Mouse (Mus musculus) kidney, adult 18-20 months (tissue): Measurements from ENCODE around the gene Pts.
A peak's percentile ranks its signal among the peaks of the same experiment; 100 is the strongest.

ENCODE experiments used
- DNase-seq: peaks from one replicate; pipeline ENCODE4 v3.0.0; 2021

The Pts gene

DNA sequence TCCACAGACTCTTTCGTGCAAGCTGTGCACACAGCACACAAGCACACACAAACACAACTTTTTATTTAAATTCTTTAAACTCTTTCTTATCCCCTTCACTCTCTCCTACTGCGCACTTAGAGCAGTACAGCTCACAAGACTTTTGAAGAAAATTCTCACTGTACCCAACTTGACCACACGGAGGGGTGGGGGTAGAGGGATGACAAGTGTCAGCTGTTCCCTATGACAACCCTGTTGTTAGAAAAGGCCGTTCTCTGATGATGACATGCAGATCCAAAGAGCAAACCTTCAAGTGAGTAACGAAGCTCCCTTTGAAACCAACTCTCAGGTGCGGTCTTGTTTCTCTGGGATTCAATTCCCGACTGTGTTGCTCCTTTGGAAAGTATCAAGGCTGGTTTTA, 664 bp downstream of the Pts start:
- no peak for DNase-seq

DNA sequence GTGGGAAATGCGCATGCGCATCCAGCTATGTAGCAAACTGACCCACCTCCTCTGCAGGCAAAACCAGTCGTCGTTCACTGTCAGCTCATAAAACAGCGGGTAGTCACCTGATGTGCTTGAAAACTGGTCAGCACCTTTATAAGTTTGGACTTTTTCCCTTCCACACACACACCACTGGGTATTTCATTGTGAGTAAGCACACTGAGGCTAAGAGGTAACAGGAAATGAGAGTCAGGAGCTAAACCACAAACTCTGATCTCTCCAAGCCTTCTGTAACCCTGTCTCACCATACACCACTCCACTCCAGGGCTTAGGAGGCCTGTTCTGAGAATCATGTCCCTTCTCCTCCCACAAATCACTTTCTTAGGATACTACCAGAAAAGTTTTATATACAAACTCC, 2.9 kb downstream of the Pts start:
- no peak for DNase-seq

DNA sequence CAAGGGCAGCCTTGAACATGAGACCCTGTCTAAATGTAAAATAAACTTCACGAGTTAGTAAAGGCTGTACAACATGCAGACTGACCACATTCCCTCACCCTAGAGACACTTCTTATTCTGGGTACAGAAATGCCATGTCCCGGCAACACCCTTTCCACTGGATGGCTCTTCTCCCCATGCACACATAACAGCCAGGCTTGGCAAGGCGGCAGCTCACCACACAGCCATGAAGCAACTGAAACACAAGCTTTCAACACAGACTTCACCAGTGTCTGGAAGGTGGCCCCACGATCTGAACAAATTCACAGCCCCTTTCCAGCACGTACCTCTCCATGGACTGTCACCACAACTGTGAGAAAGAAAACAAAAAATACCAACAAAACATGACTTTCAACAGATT, 3.6 kb downstream of the Pts start:
- DNase-seq: no peak

DNA sequence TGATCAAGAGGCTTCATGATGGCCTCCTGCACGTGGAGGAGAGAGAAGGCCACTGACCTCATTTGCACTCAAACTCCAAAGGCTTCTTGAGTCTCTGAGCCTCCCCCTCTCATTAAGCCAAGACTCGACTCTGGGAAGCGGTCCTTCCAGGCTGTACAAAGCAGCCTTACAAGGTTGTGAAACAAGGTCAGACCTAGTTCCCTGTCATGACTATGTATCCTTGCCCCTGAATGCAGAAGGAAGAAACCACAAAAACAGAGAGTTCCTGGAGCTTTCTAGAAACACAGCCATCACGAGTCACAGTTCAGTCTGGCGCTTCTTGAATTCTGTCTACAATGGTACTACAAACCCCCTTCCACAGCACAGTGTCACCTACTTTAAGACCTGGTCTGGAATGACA, 6.0 kb downstream of the Pts start:
- no peak for DNase-seq

DNA sequence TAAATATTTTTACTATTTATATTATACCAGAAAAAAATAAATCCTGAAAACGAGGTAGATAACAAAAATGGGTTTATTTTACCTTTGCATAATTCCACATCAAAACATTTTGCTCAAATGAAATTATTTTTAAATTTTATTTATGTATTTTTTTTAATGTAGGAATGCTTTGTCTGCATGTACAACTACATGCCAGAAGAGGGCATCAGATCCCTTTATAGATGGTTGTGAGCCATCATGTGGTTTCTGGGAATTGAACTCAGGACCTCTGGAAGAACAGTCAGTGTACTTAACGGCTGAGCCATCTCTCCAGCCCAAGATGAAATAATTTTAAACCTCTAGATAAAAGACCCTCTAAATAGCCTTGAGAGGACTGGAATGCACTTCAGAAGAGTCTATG, 7.0 kb downstream of the Pts start:
- no peak for DNase-seq

DNA sequence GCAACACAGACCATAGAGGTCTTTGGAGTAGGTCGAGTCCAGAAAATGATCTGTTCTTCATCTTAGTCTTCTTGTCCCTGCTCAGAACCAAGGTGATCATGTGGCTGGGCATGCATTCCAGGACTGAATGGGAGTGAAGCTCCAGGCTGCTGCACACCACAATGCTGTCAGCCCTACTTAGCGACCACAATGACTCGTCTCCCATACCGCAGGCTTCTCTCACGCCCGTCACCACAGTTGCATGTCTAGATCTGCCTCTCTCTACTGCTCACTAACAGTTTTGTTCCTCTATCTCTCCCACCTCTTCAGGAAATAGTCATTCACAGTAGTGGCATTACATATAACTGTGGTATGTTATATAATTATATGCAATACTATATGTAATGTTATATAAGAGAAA, 7.8 kb downstream of the Pts start:
- no peak for DNase-seq

DNA sequence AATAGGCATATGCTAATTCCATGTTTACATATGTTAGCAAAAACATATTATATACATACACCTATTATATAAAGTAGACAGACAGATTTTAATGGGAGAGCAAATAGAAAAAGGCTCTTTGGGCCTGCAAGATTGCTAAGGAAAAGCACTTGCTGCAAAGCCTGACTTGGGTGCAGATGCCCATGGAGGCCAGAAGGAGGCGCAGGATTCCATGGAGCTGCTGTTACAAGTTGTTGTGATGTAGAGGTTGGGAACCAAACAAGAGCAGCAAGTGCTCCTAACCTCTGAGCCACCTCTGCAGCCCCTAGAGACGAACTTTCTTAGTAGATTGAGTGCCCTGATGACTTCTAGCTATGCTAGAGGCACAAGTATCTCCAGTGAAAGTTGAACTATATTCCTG, 9.7 kb downstream of the Pts start:
- no peak for DNase-seq

DNA sequence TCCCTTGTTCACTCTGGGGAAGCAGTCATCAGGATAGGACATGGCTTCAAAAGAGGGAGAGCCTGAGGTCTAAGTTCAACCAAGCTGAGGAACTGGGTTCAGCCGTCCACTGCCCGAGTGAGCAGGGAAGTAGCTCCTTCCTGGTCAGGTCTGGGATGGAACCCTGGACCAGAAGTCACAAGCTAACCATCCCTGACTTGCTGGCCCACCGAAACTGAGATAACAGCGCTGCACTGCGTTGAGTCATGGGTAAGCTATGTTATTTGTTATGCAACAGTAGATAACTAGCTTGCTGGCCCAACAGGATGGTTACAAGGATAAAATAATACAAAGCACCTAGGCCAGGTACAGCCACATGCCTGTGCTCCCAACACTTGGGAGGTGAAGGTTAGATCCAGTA, 13.1 kb downstream of the Pts start:
- no peak for DNase-seq

DNA sequence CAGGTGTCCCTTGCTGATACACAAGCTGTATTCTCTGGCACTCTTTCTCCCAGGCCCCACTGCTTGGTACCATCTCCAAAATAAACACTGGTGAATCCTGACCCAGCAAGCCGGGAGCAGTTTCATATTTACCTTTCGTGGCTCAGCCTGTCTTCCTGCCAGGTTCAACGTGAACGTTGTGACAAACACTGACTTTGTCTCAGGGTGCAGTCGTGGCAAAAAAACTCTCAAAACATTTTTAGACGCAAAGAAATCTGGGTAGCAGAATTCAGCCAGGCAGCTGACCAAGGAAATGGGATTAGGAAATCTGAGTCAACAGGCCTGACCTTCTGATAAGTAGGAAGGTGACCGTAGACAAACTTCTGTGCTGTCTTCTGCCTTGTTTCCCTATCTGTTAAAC, 21.0 kb downstream of the Pts start:
- no peak for DNase-seq

DNA sequence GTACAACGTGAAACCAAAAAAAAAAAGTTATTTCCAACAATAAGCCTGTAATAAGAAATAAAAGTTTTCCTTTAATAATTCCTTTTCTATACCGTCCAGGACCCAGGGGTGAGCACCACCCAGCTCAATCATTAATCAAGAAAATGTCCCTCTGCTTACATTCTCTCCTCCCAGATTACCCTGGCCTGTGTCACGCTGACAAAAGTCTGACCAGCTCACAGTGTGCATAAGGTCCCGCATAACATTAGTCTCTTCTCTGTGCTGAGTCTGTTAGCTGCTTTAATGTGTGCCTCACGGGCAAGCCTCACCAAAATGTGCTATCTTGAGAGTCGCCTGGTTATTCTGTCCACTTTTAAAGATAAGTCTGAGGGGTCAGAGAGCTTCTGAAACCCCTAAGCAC, 23.1 kb downstream of the Pts start:
- no peak for DNase-seq

DNA sequence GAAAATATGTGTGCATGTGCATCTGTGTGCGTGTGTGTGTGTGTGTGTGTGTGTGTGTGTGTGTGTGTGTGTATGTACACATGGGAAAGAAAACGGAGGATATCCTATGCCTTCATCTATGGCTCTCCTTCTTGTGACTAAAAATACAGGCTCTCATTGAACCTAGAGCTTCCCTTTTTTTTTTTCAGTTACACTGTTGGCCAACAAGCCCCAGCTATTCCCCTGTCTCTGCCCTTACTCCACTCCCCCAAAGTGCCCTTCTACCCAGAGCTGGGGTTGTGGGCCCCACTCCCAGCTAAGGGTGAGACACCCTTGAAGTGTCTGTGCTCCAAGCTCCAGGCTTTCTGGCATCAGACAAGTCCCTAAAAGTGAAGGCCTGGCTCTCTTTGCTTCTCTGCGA, 25.6 kb downstream of the Pts start:
- DNase-seq: no peak

DNA sequence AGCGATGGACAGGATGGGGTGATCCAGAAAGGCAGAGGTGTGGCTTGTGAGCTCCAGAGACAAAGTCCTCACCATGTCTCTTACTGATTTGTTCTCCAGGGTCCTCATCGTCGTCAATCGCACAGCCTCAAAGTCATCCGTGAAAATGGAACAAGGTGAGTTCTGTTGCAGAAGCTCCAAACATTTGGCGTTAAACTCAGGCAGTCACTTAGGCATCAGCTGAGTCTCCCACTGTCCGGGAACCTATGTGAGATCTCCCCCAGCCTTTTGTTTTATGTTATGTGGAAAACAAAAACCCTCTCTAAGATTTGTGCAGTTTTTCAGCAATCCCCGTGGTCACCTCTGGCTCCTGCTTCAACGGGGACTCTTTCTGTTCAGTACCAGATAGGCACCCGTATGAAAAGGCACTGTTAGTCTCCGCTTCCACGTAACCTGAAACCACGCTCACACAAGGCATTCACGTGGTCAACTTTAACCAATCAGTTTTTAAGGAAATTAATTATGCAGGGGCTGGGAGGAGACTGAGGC, 27.5 kb downstream of the Pts start:
- no peak for DNase-seq

DNA sequence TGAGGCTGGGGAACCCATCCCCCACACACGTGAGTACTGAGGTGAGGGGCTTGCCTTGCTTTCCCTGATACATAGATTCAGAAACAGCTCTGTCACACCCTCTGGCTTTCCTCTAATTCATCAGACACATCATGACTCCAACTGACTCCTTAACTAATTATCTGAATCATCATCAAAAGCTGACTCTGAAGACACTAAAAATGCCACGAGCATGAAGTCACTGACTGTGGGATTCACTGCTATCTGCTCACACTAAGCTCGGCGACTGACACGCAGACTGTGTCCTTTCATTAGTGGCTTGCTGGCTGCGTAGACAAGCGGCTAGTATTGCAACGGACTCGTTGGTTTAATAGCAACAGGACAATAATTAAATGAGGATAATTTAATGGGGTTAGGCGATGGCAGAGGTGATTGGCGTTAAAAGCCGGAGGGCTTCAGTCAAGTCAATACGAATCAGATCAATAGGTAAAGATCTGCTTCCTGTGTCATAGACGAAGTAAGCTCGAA, 28.0 kb downstream of the Pts start:
- no peak for DNase-seq

DNA sequence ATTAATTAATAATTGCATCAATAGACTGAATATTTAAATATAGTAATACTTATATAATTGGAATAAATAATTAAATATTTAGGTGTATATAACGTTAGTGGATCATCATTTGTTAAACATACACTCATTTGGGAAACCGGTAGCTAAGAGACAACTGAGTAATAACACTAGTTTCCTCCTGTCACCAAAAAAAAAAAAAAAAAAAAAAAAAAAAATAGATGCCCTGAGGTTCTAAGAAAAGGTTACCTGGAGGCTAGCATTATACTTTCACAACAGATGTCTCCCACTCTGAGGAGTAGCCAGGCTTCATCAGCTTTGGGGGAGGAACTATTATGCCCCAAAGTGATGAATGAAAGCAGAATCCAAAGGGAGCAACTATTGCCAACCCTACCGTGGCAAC, 28.7 kb downstream of the Pts start:
- no peak for DNase-seq

DNA sequence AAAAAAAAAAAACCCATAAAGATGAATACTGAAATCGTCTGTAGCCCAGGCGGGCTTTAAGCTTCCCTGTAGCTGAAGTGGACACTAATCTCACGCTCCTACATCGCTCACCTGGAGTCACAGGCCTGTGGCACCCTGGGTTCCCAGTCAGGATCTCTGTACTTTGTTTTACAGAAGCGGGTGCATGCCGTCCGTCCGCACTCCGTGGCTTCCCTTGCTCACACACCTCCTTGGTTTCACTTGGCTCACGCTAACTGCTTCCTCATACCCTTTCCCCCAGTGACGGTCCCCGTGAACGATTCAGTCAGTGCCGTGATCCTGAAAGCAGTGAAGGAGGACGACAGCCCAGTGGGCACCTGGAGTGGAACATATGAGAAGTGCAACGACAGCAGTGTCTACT, 29.7 kb downstream of the Pts start:
- no peak for DNase-seq

DNA sequence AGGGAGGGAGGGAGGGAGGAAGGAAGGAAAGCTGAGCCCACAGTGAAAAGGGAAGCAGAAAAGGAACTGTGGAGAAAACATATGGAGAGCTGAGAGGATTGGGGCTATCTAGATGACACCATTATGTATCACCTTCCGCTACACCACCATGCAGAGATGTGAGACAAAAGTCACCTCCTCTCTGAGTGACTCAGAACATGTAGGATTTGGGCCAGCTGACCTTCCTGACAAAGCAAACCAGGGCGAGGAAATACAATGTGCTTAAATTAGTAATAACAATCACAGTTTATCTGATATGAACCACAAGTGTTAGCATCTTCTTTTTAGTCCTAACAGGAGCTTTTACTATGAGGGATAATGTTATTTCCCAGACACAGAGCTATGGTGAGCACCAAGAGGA, 31.0 kb downstream of the Pts start:
- DNase-seq: no peak

DNA sequence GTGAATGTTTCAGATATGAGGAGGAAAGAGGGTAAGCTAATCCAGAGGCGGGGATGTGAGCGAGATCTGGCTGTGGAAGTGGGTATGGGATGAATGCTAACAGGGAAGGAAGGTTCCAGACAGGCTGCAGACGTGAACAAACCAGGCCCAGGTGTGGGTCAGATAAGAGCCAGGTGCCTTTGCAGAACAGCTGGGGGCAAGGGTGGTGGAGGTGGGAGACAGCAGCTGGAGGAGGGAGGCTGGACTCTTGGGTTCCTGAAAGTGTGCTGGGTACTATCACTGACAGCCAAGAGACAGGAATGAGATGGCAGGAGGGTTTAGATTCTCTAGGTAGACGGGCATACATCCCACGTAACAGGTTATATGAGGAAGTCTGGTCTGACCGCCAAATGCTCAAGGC, 31.4 kb downstream of the Pts start:
- DNase-seq: no peak

DNA sequence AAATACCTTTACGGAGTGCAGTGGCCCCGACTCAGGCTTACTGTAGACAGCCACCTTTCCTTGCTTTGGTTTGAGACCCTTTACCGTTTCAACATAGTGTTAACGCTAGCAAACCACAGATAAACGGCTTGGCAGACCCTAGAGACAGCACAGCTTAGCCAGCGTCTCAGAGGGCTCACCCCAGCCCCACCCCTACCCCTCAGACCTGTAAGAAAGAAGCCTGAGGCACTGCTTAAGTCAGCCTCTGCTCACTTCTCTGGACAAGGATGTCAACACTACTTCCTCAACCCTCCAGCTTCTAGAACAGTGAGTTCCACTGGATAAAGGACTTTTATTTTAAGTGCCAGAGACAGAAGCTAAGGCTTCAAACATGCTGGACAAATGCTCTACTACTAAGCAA, 32.0 kb downstream of the Pts start:
- no peak for DNase-seq

DNA sequence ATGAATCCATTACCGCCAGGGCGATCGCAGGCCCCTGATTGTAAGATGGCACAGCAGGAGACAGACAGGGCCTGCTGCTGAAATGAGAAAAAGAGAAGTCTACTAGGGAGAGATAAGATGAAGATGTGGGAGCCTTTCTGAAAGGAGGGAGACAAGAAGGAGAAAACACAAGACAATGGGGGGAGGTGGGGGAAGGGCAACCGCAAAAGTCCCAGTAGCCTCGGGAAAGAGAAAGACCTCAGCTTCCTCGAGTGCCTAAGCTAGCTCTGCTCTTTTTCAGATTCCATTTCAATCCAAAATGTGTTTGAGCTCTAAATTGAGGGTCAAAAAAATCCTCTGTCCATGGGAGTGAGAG, 32.4 kb downstream of the Pts start:
- DNase-seq: no peak

DNA sequence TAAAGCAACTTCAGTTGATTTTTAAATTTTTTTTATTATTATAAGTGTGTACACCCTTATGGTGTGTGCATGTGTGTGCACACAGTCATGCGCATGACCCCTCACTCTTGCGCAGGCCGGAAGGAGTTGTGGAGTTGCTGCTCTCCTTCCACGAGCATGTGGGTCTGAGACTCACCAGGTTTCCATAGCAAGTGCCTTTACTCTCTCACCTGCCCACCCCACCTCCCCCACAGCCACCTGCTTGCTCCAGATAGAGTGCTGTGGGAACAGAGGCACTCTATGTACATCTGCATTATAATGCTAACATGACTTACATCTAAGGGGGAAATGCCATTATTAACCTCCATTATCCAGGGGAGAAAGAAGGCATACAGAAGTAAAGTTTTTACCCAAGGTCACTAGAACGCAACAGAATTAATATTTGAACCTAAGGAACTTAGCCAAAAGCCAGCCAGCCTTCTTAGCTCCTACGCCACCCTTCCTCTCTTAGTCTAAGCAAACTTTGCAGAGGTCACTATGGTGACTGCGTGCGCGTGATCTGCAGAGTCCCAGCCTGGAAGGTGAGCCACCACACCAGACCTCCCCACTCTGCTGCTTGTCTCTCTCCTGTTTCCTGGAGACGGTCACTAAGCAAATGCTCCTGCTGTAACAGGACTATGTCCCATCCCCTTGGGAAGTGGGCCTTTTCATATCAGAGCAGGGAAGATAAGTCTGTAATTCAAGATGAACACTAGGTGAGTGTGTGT, 32.9 kb downstream of the Pts start:
- no peak for DNase-seq

DNA sequence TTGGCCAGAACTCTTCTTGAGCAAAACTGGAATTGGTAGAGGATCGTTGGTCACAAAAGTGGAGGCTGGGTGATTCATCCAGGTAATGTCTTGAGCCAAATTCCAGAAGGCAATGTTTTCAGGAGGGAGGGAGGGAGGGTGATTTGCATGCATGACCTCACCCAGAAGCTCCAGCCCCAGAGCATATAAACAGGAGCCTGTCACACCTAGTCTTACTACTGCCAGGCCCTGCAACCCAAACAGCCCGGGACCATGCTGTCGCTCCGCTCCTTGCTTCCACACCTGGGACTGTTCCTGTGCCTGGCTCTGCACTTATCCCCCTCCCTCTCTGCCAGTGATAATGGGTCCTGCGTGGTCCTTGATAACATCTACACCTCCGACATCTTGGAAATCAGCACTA, 34.2 kb downstream of the Pts start, which contains the start of gene Plet1:
TSS of gene Plet1 (plus strand) at position 215 of the 400 bp plus-strand sequence.
- peak; percentile 40 for DNase-seq

DNA sequence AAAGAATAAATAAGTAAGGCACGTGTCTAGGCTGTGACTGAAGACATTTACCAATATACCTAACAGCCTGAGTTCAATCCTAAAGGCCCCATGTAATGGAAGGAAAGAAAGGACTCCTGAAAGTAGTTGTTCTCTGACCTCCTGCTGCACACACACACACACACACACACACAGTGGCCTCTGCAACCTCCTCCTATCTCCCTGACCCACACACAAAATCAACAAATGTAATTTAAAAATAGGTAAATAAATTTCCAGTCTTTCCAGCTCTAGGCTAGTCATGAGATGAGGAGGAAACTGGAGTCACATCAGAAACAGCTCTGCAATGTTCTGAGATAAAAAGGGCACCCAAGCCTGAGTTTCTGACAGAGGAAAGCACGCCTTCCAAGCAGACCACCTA, 34.7 kb downstream of the Pts start:
- DNase-seq: no peak

DNA sequence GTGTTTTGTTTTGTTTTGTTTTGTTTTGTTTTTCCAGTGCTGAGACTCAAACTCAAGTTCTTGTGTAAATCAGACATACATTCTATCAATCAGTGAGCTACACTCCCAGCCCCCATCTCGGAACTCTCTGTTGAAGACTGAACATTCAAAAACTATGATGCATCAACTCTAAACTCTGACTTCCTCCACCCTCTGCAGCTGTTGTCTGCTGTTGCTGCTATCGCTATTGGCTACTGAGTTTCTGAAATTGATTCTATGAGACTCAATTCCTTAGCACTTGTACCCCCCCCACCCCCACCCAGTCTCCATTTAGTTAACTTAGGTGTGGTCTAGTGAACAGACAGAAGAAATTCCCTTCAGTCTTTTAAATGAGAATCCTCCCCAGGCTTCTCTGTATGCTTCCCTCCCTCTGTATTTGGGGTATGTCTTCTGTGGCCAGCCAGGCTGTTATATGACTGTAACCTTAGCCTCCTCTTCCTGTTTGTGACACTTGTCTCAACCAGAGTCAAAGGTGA, 36.9 kb downstream of the Pts start:
- DNase-seq: no peak

DNA sequence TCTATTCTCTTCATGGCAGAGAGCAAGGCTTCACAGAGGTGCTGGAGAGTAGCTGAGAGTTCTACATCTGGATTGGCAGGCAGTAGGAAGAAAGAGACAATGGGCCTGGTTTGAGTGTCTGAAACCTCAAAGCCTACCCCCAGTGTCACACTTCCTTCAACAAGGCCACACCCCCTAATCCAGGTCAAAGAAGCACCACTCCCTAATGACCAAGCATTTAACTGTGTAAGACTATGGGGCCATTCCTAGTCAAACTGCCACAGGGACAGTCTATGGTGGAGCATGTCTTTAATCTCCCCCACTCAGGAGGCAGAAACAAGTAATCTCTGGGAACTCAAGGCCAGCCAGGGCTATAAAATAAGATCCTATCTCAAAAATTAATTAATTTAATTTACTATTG, 37.7 kb downstream of the Pts start:
- DNase-seq: no peak

DNA sequence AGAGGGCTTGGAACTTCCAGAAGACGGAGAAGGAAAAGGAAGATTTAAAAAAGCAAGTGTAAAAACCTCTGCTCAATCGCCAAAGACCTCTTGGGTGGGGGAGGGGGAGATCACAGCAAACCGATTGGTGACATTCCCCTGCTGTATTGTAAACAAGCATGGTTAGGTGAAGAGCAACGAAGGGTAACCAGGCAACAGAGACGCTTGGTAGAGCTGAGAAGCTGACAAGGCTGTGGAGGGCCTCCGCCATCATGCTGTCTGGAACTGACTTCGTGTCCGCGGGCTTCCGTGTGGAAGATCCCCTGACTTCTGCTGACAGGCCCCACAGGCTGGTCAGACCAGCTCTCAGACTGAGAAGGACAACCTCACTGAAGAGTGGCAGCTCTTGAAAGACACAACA, 43.0 kb downstream of the Pts start:
- DNase-seq: no peak
